10 mouse cellular contexts compared by ENCODE assay signal in the genomic region with DNA sequence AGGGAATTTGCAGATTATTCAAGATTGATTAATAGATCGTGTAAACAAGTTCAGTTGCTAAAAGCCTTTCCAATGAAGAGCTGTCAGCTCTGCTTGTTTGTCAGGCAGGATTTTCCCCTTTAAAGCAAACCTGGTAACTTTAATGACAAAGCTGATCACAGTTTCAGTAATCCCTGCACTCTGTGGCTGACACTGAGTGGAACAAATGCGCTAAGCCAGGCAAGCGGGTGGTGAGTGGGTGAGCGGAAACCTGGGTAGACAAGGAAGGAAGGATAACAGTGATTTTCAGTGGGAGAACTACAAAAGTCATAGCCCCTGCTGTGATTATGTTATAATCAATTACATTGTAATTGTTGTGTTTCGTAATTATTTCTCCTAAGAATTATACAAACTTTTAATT.
"Had no signal": no experiment of that assay in that cellular context is flagged by ENCODE, and none has a peak within 500 bp of the region (broad histone marks: within the 10 kb centered on the region; RNA-seq: fewer than 3 reads in every experiment).

No protein-coding gene starts in this region.

- DNase-seq: kidney, adult 8-10 months; kidney, postnatal 25 days; liver, postnatal 0 days; lung, postnatal 14 days; right cerebral cortex, postnatal 4 days; spleen, adult 18-20 months; thymus, adult 2 months; thymus, postnatal 36 days had no signal

- ATAC-seq: inflammation-experienced regulatory T-cells, adult 6 months; intestine, postnatal 0 days; liver, postnatal 0 days had no signal
